Mouse (Mus musculus): Measurements from ENCODE around the gene 2810408A11Rik.
"Not testable (repeated sequence)": the region's sequence is repeated elsewhere in the genome, so short reads cannot be mapped to it uniquely, and the experiment has no call there.

Gene 2810408A11Rik

DNA sequence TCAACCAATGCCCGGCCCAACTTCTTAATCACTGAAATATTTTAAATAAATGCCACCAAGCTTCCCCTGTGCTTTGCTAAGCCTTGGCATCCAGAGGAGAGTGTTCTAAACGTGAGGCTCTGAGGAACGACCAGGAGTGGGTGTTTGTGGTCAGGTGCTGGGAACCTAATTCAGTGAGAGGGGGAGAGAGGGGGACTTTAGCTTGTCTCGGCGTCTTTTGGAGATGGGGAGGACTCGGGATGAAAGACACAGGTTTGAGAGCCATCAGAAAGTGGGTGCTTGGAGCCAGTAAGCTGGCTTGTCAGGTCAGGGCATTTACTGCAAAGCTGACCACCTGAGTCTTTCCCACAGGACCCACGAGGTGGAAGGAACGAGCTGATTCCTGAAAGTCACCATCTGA is 31.0 kb upstream of the 2810408A11Rik start:
- DNase-seq (ENCODE audit: low read depth, low spot score): no peak

GRCm38 (mm10) chr11:69930967-69931537 is 30.3 kb upstream of the 2810408A11Rik start:
- no peak for DNase-seq (ENCODE audit: low read depth, low spot score)

DNA sequence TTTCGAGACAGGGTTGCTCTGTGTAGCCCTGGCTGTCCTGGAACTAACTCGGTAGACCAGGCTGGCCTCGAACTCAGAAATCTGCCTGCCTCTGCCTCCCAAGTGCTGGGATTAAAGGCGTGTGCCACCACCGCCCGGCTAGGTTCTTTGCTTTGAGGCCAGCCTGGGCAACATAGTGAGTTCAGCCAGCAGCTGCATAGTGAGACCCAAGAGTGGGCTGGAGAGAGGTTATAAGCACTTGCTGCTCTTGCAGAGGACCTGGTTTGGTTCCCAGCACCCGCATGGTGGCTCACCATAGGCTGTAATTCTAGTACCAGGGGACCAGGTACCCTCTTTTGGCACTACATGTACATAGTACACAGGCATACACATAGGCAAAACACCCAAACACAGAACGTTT is 29.4 kb upstream of the 2810408A11Rik start:
- DNase-seq (ENCODE audit: low read depth, low spot score): not testable (repeated sequence)

DNA sequence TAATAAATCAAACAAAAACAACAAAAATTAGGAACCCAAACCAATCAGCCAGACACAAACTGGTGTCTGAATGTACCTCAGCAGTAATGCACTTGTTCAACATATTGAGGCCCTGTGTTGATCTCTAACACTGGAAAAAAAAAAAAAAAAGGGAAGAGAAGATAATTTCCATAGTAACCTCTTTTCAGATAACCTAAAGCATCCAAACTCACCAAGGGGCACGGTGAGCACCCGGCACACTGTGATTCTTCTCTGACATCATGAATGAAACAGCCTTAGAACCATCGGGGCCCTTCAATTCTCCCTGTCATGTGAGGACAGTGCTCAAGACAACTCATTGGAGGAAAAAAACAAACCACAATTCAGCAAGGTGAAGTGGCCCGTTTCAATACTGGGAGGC is 28.9 kb upstream of the 2810408A11Rik start:
- no peak for DNase-seq (ENCODE audit: low read depth, low spot score)

DNA sequence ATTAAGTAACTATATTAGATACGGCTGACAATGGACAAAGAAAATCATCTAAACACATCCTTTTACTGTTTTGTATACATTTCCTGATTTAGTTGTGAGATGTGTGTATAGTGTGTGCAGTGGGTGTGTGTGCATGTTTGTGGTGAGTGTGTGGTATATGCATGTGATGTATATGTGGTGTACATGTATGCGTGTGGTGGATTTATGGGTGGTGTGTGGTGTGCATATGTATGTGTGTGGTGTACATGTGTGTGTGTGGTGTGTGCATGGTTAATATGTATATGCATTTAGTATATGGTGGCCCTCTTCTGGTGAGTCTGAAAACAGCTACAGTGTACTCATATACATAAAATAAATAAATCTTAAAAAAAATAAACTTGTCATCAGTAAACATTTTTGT is 26.7 kb upstream of the 2810408A11Rik start:
- no peak for DNase-seq (ENCODE audit: low read depth, low spot score)

GRCm38 (mm10) chr11:69922796-69923195 is 22.0 kb upstream of the 2810408A11Rik start:
- no peak for DNase-seq (ENCODE audit: low read depth, low spot score)

DNA sequence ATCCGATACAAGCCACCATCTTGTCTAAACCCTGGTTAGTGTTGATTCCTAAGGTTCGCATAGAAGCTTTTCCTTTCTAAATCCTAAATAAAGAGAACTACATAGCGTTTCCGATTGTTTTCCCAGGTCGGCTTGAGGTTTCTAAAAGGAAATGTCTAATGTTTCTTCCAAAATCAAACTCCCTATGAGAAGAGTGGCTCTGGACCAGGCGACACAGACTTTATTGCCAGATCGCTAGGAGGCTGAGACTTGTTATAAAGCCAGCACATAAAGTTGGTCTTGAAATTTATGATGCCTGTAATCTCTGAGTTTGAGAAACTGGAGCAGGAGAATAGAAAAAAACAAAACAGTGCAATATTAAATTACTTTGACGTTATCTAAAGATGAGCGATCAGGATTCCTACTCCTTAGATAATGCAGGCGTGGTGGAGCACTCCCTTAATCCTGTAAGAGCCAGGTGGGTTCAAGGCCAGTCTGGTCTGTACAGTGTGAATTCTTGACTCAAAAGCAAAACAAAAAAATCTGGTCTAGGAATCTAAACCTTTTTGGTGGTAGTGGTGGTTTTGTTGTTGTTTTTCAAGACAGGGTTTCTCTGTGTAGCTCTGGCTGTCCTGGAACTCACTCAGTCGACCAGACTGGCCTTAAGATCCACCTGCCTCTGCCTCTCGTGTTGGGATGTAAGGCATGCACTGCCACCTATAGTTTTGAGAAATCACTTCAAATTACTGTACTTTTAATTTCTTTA is 21.4 kb upstream of the 2810408A11Rik start:
- peak; percentile 52 for DNase-seq (ENCODE audit: low read depth, low spot score)

DNA sequence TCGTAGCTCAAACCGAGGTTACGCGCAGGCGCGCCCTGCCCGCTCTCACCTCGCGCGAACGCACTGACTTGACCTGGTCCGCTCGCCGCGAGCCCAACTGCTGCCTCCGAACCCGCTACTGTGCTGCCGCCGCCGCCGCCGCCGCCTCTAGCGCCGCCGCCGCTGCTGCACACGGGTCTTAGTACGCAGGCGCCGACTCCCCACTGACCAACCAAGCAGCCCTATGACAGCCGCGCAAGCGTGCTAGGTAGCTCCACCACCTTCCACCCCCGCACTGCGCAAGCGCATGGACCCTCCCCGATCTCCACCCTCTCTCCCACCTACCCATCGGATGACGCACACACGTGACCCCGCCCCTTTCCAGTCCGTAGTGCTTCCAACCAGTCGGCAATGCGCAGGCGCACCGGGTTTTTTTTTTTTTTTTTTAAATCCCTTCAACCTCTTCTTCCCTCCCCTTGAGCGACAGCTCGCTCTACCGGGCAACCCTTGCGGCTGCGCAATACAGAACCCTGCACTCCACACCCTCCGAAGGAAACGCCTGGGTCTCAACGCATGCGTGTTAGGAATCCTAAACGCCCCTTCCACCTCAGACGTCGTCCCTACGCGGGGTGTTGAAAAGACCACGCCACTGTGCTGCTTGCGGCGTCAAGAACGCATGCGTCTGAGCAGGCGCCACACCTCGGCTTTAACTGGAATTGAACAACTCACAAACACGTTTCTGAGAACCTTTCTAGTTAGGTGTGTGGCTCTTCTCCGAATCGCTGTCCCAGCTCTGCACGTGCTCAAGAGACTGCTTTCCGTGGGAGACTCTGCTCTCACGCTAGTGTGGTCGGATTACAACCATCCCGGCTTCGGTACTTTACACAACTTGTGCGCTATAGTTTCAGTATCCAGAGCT is 20.6 kb upstream of the 2810408A11Rik start, which contains the start of gene Eif5a:
Eif5a (minus strand) TSS at position 845 of the 898 bp plus-strand sequence.
- peak; percentile 100 for DNase-seq (ENCODE audit: low read depth, low spot score)

DNA sequence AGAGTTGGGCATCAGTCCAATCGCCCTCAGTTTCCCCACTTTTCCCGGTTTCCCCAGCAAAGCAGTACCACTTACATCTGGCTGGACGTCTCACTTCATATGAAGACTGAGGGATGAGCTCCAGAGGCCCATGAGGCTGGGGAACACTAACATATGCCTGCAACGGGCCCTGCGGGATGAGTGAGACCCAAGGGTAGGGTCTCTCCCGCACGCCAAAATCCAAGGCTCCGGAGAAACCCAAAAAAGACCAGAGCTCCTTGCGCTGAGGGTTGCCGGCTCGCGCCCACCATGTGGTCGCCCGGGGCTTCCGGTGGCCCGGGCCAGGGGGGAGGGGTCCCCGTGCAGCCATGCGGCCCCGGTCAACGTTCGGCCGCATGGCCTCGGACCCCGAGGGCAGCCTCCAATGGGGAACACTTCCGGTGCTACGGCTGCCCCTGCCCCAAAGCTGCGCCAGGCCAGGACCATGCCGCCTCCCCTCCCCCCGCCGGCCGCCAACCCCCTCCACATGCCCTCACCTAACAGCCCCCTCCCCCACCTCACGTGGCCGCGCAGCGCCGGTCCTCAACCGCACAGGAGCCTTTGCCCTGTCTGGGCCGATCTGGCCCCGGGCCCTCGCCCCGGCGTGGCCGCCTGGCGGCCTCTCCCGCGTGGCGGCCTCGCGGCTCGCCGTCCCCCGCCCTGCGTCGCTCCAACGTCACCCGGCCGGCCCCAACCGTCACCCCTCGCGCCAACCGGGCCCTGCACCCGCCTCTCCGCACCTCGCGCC is 19.7 kb upstream of the 2810408A11Rik start:
- no peak for DNase-seq (ENCODE audit: low read depth, low spot score)

DNA sequence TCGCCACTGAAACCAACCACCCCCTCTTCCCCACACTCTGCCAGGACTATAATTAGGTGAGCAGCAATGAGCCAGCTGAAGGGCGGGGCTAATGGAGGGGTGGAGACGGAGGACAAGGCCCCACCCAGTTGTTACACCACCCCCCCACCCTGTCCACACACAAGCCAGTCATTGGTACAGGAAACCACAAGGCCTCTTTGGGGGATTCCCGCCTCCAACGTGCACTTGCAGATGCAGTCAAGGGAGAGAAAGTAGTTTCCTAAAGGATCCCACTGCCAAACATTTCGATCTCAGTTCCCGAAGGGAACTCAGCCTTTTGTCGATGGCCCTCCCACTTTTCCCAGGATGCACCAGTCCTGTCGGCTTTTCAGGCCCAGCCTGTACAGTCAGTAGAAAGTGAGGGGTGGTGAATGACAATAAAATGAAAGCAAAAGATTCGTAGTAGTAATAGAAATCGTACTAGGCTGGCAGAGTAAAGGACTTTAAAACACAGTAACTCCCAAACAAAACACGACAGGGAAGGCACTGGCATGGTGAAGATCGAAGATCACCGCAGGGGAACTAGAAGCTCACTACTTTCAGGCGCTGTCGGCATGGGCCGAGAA is 19.0 kb upstream of the 2810408A11Rik start:
- peak; percentile 92 for DNase-seq (ENCODE audit: low read depth, low spot score)

GRCm38 (mm10) chr11:69919053-69919452 is 18.3 kb upstream of the 2810408A11Rik start:
- DNase-seq (ENCODE audit: low read depth, low spot score): no peak

- no peak for DNase-seq (ENCODE audit: low read depth, low spot score)
Observed at GRCm38 (mm10) chr11:69918118-69918517, 17.3 kb upstream of the 2810408A11Rik start.

- no peak for DNase-seq (ENCODE audit: low read depth, low spot score)
Observed at GRCm38 (mm10) chr11:69917379-69917948, 16.7 kb upstream of the 2810408A11Rik start.

DNA sequence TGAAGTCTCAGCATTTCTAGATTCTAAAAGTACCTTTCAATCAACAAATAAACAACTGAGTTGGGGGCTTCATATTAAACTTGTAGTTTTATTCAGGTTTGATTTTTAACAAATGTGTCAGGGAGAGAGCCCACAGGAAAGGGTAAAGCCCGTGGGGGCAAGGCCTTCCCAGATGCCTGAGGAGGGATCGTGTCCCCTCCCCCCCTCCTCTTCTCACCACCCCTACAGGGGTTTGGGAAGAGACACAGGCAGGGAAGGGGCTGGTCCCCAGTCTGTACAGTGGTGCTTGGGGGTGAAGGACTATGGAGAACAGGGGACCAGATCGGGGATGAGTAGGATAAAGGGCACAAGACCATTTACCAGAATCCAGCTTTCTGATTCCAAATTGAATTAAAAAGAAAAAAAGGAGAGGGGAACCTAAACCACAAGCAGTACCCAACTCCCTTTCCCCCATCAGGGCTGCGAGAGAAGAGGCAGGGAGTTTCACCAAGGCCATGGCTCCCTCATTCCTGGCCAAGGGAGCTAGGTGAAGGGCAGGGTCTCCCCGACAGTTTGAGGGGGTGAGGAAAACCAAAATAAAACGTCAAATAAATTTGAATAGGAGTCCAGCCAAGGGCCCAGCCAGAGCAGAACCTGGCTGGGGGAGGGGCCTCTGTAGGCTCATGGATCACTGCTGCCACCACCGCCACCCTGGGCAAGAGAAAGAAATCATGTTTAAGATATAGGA is 16.0 kb upstream of the 2810408A11Rik start:
- not testable (repeated sequence) for DNase-seq (ENCODE audit: low read depth, low spot score)

DNA sequence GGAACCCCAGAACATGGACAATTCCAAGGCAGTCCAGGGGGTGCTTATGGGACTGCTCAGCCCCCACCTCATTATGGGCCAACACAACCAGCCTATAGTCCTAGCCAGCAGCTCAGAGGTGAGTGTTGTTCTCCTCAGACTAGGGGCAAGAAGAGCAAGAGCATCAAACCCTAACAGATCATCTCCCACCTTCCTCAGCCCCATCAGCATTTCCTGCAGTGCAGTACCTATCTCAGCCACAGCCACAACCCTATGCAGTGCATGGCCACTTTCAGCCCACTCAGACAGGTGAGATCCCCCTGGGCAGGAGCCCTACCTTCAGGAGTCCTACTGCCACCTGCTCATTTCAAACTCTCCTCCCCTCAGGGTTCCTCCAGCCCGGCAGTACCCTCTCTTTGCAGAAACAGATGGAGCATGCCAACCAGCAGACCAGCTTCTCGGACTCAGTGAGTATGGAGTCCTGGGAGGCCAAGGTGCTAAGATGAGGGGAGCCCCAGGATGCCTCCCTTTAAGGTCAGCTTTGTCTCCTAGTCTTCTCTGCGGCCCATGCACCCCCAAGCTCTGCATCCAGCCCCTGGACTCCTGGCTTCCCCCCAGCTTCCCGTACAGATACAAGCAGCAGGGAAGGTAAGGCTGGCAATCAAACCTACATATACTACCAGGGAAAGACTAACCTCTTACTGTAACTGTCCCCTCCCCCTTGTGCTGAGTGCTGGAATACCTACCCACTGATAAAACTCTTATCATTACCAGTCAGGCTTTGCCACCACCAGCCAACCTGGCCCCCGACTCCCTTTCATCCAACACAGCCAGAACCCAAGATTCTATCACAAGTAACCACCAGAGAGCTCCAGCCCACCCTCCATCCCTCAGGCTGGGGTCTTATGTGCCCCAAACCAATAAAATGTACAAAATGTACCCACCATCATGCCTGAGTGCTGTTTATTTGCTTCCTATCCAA is 15.2 kb upstream of the 2810408A11Rik start:
- DNase-seq (ENCODE audit: low read depth, low spot score): no peak

GRCm38 (mm10) chr11:69914917-69915430 is 14.2 kb upstream of the 2810408A11Rik start:
- no peak for DNase-seq (ENCODE audit: low read depth, low spot score)

DNA sequence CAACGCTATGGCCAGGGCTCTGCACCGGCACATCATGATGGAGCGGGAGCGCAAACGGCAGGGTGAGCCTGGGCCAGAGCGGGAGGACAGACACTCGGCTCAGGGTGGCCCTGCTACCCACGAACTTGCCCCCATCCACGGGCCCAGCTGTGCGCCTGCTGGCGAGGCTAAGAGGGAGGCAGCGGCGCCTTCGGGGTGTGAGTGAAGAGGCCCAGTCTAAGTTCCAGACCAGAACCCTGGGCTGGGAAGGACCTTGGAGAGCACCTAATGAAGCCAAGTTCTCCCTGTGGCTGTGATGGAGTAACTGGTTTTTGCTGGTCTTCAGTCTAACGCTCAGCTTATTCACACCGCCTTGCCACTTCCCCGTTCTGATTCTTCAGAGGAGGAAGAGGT is 13.6 kb upstream of the 2810408A11Rik start:
- DNase-seq (ENCODE audit: low read depth, low spot score): no peak

- DNase-seq (ENCODE audit: low read depth, low spot score): peak; percentile 94
Observed at GRCm38 (mm10) chr11:69913554-69914371, 13.0 kb upstream of the 2810408A11Rik start, which contains the start of gene Gps2. Gene Gps2, plus strand, starts transcription at chr11:69913888.
